Comparison of ENCODE assay signal across 14 mouse cellular contexts in genomic region chr1:23102881-23103280, GRCm38 (mm10). TPM values are rescaled to one million over a fixed set of nuclear protein-coding genes. Genes with fewer than 3 reads are reported as not detected.
"Had no signal": no experiment of that assay in that cellular context is flagged by ENCODE, and none has a peak within 500 bp of the region (broad histone marks: within the 10 kb centered on the region; RNA-seq: fewer than 3 reads in every experiment).

No protein-coding gene starts in this region.

- DNase-seq: lung, adult 18-20 months; lung, embryonic 14.5 days; lung, postnatal 10 days; lung, postnatal 4 days; midbrain, embryonic 14.5 days; retina, postnatal 1 day; right cerebral cortex, postnatal 25 days; right cerebral cortex, postnatal 4 days; spleen, adult 18-20 months; thymus, adult 2 months; thymus, postnatal 25 days had no signal

- ATAC-seq: midbrain, embryonic 16.5 days had no signal

RNA-seq across cellular contexts. Expression of gene 4933415F23Rik, which starts 0.8 kb away (rescaled TPM):
- total RNA-seq: megakaryocyte, adult 5-6 weeks; megakaryocyte-erythroid progenitor cell, adult 5-6 weeks had no signal
